Mouse (Mus musculus) T-helper 1 cell (primary cell): ENCODE data around the gene Errfi1.
"Not testable (repeated sequence)": the region's sequence is repeated elsewhere in the genome, so short reads cannot be mapped to it uniquely, and the experiment has no call there.

Experiments
- in situ Hi-C: fragments of 300-600 bp; cut with MboI, MseI; formaldehyde crosslinking; loops from one replicate; pipeline ENCODE4 v1.15.1; 2025; ENCODE audit warnings: high pct_unique_total_duplicates

Gene Errfi1

DNA sequence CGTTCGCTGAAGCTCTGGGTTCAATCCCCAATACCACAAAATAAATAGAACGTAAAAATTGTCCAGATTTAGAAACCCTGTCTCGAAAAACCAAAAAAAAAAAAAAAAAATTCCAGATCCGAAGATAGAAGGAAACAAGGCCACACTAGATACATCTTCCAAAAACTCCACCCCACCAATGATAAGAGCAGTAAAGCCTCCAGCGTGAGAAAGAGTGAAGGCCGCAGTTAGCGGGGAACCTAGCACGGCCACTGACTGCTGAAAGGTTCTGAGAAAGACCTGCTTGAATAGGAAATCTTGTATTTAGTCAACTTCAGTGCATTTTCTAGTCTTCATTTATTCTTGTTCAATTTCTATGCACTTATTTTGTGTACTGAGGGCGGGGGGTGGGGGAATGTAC is 21.7 kb downstream of the Errfi1 start:
- in situ Hi-C loops: loop anchor here (25.0 kb wide), 1 partner anchor 213 kb away; the partner anchor contains the start of gene Slc45a1

DNA sequence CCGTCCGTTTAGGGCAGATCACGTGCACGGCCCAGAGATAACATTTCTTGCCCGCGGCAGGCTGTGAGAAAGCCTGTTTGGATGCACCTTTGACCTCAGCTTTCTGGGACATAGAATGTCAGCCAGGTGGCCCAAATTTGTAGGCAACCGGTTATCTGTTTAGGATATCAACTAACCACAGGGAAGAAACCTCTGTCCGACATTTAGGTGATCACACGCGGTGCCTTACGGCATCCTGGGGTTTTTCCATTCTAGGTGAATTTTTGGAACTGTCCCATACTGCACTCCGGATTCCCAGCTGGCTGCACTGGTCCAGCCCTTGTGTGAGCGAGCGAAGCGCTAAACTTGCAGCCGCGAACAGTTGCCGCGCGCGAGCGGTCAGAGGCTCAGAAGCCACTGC is 25.9 kb downstream of the Errfi1 start:
- in situ Hi-C loops: loop anchor here (25.0 kb wide), 1 partner anchor 217 kb away; the partner anchor contains the start of gene Slc45a1

DNA sequence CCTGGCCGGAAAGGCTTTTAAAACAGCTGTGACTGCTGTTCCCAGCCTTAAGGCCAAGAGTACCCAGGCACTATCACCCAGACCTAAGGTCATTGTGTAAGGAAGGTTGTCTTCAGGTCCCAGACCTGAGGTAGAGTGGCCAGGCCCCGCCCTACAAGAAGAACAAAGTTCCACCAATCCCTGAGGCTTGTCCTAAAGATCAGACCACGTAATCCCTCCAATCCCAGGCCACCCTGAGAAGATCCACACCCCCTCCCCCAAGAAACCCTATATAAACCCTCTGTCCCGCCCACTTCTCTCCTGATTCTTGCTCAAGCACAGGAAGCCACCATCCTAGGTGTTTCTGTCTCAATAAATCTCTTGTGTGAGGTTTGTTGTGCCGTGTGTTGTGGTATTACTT is 26.6 kb downstream of the Errfi1 start:
- in situ Hi-C loops: loop anchor here (25.0 kb wide), 1 partner anchor 218 kb away; the partner anchor contains the start of gene Slc45a1

GRCm38 (mm10) chr4:150882632-150883031 is 28.9 kb downstream of the Errfi1 start:
- in situ Hi-C loops: loop anchor here (25.0 kb wide), 1 partner anchor 220 kb away; the partner anchor contains the start of gene Slc45a1

- in situ Hi-C loops: loop anchor here (25.0 kb wide), 1 partner anchor 226 kb away; the partner anchor contains the start of gene Slc45a1
Observed at GRCm38 (mm10) chr4:150887903-150888302, 34.2 kb downstream of the Errfi1 start.

GRCm38 (mm10) chr4:150888492-150888891 is 34.8 kb downstream of the Errfi1 start:
- in situ Hi-C loops: loop anchor here (25.0 kb wide), 1 partner anchor 226 kb away; the partner anchor contains the start of gene Slc45a1

DNA sequence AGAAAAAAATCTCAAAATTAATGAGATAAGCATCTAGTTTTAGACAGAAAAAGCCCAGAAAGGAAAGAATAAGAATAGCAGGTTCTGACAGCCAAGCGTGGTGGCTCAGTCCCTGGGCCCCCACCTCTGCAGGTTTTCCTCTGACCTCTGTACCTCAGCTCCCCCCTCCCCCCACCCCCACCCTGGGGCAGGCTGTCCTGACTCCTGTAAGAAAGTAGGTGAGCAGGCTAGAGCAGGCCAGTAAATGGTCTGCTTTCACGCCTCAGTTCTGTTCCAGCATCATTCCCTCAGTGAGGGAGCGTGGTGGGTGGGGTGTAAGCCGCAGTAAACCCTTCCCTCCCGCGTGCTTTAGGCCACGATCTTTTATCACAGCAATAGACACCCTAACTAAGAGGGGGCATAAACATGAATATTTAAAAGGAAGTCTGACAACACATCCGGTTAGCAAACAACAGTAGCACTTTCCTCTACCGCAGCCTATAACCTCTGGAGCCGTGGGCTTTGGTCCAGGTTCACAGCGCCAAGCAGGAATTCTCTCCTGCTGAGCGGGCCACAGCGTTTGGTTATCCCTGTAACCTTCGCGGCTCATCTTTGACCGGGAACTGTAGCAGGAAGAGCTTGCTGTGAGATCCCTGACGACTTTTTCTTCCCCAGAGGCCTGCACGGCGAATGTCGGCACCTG is 35.7 kb downstream of the Errfi1 start:
- in situ Hi-C loops: loop anchor here (25.0 kb wide), 1 partner anchor 227 kb away; the partner anchor contains the start of gene Slc45a1

- in situ Hi-C loops: loop anchor here (25.0 kb wide), 1 partner anchor 228 kb away; the partner anchor contains the start of gene Slc45a1
Observed at GRCm38 (mm10) chr4:150889955-150890315, 36.2 kb downstream of the Errfi1 start.

DNA sequence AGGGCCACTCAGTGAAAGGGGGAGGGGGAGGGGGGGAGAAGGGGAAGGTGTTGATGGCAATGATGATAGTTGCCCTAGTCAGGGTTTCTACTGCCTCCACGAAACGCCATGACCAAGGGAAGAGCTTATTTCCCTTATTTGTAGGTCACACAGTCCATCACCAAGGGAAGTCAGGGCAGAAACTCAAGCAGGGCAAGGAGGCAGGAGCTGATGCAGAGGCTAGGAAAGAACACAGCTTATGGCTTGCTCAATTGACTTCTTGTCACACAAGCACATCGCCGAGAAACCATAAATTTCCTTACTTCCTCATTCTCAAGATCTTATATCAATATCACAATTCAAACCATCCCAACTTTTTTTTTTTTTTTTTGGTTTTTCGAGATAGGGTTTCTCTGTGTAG is 37.6 kb downstream of the Errfi1 start:
- in situ Hi-C loops: loop anchor here (25.0 kb wide), 1 partner anchor 229 kb away; the partner anchor contains the start of gene Slc45a1

GRCm38 (mm10) chr4:150894718-150895501 is 41.2 kb downstream of the Errfi1 start:
- in situ Hi-C loops: loop anchor here (25.0 kb wide), 1 partner anchor 233 kb away; the partner anchor contains the start of gene Slc45a1

GRCm38 (mm10) chr4:150896896-150897624 is 43.3 kb downstream of the Errfi1 start:
- in situ Hi-C loops: loop anchor here (25.0 kb wide), 1 partner anchor 235 kb away; the partner anchor contains the start of gene Slc45a1

GRCm38 (mm10) chr4:150898716-150899365 is 45.1 kb downstream of the Errfi1 start:
- in situ Hi-C loops: loop anchor here (25.0 kb wide), 1 partner anchor 237 kb away; the partner anchor contains the start of gene Slc45a1

DNA sequence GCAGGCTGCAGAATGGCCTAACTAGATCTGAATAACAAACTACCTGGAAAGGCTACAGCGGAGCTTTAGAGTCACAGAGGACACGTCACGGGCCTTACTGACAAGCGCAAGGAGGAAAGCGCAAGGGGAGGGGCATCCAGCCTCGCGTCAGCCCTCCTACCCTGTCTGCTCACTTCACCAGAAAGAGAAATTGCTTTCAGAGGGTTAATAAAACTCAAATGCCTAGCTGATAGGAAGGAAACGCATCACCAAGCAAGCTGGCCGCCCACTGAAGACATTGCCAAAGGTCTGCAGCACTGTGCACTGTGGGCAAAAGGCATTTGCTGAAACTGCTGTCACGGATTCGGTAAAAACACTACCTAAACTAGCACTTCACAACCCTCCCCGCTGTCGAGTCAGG is 46.8 kb downstream of the Errfi1 start:
- in situ Hi-C loops: no loop called here

DNA sequence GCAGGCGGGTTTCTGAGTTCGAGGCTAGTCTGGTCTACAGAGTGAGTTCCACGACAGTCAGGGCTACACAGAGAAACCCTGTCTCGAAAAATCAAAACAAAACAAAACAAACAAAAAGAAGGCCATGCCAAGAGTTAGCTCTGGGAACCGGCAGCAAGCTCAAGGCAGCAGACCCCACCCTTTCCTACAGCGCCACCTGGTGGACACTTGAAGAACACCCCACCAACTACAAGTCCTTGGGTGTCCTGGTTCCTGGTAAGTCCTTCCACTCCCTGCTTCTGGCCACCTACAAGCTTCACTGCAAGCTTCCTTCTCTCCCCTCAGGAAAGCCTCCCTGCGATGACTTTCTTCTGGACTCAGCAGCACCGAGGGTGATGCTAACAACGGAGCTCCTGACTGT is 47.9 kb downstream of the Errfi1 start:
- in situ Hi-C loops: no loop called here

DNA sequence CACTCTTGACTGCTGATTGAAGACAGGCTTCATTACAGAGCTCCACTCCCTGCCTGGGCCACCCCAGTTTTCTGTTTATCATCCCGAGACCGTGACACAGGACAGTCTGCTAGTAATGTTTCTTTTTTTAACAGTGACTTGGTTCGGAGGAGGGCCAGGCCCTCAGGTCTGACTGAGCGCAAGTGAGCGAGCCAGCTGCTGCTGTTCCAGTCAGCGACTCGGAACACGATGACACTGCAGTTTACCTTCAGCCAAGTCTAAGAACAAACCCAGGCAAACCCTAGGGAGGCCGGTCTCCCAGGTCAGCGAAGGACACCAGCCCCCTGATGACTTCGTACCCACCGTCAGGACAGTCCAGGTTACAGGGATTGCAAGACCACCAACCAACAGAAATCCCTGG is 48.3 kb downstream of the Errfi1 start:
- in situ Hi-C loops: no loop called here

DNA sequence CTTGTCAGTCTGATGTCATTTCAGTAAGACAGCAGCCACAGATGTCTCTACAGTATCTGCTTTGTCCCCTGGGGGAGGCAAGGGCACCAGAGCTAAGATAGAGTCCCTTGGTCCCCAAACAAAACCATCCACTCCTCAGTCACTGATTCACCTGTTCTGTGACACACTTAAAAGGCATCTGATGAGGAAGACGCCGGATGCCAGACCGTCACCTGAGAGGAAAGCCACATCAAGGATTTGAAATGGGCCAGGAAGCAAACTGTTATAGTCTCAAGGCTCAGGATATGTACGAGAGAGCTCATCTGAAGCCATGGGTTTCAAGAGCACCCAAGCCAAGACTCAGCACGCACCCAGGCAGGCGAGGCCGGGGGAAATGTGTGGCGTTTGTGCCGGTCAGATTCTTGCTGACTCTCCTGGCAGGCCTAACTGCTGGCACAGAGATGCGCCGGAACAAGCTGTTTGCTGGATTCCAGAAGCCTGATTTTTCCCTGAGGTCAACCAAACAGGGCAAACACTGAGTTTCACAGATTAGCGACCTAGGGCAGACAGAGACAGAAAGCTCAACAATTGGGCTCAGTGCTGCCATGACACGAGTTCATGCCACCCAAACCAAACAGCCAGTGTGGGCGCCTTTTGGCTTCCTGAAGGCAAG is 49.5 kb downstream of the Errfi1 start:
- in situ Hi-C loops: no loop called here

DNA sequence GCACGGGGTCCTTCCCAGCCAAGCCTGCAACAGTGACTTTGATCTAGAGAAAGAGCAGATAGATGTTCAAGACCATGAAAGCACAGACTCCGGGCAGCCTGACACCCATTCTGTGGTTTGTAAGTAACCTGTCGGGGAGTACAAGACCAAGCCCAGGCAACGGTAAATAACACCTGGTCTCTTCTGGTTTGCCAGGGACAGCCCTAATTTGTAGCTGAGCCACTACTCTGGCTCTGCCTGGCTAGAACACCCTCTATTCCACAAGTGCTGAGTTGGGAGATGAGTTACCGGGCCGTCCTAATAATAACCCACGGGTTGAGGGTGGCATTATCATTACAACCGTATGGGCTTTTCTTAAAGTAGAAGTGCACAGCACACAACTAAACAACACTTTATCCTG is 53.4 kb downstream of the Errfi1 start:
- in situ Hi-C loops: no loop called here

DNA sequence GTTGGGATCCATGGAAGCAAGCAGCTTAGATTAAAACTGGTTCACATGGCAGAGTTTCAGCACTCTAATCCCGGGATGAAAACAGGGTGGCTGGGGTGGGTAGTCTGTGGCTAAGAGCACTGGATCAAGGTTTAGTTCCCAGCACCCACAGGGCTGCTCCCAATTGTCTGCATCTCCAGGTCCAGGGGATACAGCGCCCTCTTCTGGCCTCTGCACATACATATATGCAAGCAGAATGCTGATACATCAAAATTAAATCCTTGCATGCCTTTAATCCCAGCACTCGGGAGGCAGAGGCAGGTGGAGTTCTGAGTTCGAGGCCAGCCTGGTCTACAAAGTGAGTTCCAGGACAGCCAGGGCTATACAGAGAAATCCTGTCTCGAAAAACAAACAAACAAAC is 54.8 kb downstream of the Errfi1 start:
- in situ Hi-C loops: not testable (repeated sequence)

DNA sequence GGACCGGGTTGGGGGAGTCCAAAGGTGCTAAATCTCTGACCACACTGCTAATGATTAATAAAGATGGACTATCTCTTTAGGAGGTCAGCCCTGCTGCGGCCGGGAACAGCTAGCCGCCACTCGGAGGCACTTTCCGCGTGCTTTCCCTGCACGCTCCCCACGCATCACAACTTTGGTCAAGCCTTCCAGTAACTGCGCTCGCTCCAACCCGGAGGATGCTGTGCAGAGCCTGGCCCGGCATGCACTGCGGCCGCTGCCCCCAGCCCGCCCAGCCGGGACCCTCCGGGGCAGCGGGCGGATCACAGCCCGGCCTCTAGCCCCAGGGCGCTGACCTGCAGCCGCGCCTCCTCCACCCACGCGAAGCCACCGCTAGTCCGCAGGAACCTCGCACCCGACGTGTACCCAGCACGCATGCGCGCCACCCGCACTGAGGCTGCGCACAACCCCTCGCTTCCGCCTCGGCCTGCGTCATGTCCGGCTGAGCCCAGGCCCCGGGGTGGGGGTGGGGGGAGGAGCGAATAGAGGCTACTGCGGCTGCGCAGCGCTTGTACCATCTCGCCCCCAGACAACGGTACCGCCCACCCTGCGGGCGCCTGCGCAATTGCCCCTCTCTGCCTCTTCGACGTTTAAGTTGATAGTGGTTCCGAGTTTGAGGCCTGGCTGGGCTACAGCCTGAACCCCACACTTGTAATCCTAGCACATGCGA is 55.9 kb downstream of the Errfi1 start:
- in situ Hi-C loops: no loop called here
